Mouse (Mus musculus): ENCODE measurements around the gene Cap1. TPM values are rescaled to one million over a fixed set of nuclear protein-coding genes. Genes with fewer than 3 reads are reported as not detected.

Cap1 gene
- polyA plus RNA-seq, 1 experiment from 2014 or later = 80.6 TPM

DNA sequence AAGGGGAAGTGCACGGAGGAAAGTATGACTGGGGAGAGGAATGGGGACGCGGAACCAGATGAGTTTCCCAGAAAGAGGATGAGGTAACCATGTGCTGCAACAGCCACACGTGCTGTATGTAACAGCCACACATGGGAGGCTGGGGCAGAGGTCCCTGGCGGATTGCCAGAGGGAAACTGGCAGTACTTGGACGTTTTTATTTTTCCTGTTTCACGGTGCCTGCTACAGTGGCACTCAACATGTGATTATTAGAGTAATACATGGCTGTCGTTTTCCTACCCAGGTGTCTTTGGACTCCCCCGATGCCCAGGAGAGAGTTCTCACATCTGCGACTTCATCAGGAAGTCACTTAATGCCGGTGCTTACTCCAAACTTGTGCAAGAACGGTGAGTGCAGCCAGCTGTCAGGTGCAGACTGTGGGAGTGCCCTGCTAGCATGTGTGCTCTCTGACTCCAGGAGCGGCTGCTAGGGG is 37.7 kb downstream of the Cap1 start:
- H3K4me3 ChIP-seq (ENCODE audit: low read depth, low read length) = no peak overlapping the region
- WGBS = 61% methylated on average over 13 of the region's 13 CpGs
- H3K9ac ChIP-seq = no peak overlapping the region
- DNase-seq (peak; percentile 54), ATAC-seq (ENCODE audit: insufficient read depth) (no peak; the same call in 1 of the 2 replicates)
- no peaks in the 10 kb centered on the region for H3K9me3 ChIP-seq (ENCODE audit: low read depth, low read length)
- H3K4me2 ChIP-seq = no peak overlapping the region
- no peak overlapping the region for H3K27ac ChIP-seq (ENCODE audit: low read depth)
- TF ChIP-seq CTCF (IDR thresholded peaks at IDR 0.05; ENCODE audit: low read depth) = no peak
- no peaks in the 10 kb centered on the region for H3K4me1 ChIP-seq (ENCODE audit: insufficient read depth)
- peaks cover 60% of the 10 kb centered on the region for H3K36me3 ChIP-seq (ENCODE audit: insufficient read depth)
- no peaks in the 10 kb centered on the region for H3K27me3 ChIP-seq (ENCODE audit: insufficient read depth, low read length)

DNA sequence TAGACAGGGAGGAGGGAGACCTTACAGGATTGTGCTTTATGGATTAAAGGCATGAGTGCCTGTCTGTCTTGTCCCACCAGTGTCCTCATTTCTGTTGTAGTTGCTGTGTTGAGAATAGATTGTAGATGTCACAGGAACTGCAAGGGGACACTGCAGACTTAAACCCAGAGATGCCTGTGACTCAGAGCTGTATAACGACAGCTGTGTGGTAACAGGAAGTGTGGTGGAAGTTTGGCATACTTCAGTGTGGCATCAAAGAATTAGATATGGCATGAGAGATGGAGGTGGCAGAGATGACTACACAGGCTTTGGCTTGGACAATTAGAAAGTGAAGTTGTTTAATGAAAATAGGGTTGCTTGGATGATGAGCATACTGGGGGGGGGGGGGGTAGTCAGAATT is 47.4 kb downstream of the Cap1 start:
- no peak overlapping the region for H3K4me3 ChIP-seq (ENCODE audit: low read depth, low read length)
- no peaks in the 10 kb centered on the region for H3K36me3 ChIP-seq (ENCODE audit: insufficient read depth)
- 67% methylated on average over 1 of the region's 1 CpGs for WGBS
- no peaks in the 10 kb centered on the region for H3K9me3 ChIP-seq (ENCODE audit: low read depth, low read length)
- H3K27me3 ChIP-seq (ENCODE audit: insufficient read depth, low read length) = no peaks in the 10 kb centered on the region
- no peaks in the 10 kb centered on the region for H3K4me1 ChIP-seq (ENCODE audit: insufficient read depth)
- no peak for DNase-seq
- no peak overlapping the region for H3K9ac ChIP-seq
- H3K27ac ChIP-seq (ENCODE audit: low read depth) = no peak overlapping the region
- ATAC-seq (ENCODE audit: insufficient read depth) = no peak
- no peak for TF ChIP-seq CTCF (IDR thresholded peaks at IDR 0.05; ENCODE audit: low read depth)
- no peak overlapping the region for H3K4me2 ChIP-seq

DNA sequence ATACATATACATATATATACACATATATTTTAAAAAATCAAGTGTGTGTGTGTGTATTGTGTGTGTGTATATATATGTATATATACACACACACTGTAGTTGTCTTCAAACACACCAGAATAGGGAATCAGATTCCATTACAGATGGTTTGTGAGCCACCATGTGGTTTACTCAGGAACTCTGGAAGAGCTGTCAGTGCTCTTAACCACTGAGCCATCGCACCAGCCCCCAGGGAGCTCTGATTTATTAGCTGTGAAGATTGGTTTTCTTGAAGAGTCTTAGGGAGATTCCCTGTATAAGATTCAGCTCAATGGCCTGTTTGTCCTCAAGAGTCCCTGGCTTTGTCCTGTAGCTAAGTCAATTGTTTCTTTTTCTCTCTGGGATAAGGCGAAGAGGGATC is 47.9 kb downstream of the Cap1 start:
- no peak overlapping the region for H3K27ac ChIP-seq (ENCODE audit: low read depth)
- H3K9me3 ChIP-seq (ENCODE audit: low read depth, low read length) = no peaks in the 10 kb centered on the region
- no peaks in the 10 kb centered on the region for H3K36me3 ChIP-seq (ENCODE audit: insufficient read depth)
- DNase-seq (no peak), ATAC-seq (ENCODE audit: insufficient read depth) (no peak)
- no peak for TF ChIP-seq CTCF (IDR thresholded peaks at IDR 0.05; ENCODE audit: low read depth)
- no peaks in the 10 kb centered on the region for H3K4me1 ChIP-seq (ENCODE audit: insufficient read depth)
- WGBS = 75% methylated on average over 2 of the region's 2 CpGs
- H3K4me3 ChIP-seq (ENCODE audit: low read depth, low read length) = no peak overlapping the region
- H3K4me2 ChIP-seq = no peak overlapping the region
- H3K9ac ChIP-seq = no peak overlapping the region
- no peaks in the 10 kb centered on the region for H3K27me3 ChIP-seq (ENCODE audit: insufficient read depth, low read length)

DNA sequence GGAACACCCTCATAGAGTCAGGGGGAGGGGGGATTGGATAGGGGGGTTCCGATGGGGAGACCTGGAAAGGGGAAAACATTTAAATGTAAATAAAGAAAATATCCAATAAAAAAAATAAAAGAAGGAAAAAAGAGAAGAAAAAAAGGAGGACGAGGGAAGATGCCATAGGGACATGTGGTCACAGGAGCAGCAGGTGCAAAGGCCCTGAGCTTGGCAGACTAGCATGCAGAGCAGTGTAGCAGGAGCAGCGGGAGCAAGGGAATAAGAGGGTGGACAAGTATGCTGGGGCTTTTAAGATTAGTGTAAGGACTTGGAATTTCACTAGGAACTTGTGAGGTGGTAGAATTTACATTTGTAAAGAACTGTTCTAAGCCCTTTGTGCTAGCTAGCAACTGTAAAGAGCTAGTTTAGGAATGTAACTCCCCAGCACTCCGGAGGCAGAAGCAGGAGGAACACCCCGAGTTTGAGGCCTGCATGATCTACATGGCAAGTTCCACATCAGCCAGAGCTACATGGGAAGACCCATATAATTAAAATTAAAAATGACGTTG is 48.6 kb downstream of the Cap1 start:
- Histone ChIP-seq H3K36me3 (ENCODE audit: insufficient read depth) (no peaks in the 10 kb centered on the region), H3K27ac (ENCODE audit: low read depth) (no peak overlapping the region), H3K9ac (no peak overlapping the region), H3K4me1 (ENCODE audit: insufficient read depth) (no peaks in the 10 kb centered on the region), H3K4me2 (peak overlapping the region; percentile 87; the same call in 1 of the 2 replicates), H3K27me3 (ENCODE audit: insufficient read depth, low read length) (no peaks in the 10 kb centered on the region), H3K4me3 (ENCODE audit: low read depth, low read length) (no peak overlapping the region; the same call in 1 of the 2 replicates), H3K9me3 (ENCODE audit: low read depth, low read length) (no peaks in the 10 kb centered on the region)
- TF ChIP-seq CTCF (IDR thresholded peaks at IDR 0.05; ENCODE audit: low read depth) = no peak
- WGBS = 65% methylated on average over 6 of the region's 6 CpGs
- ATAC-seq (ENCODE audit: insufficient read depth) (no peak), DNase-seq (no peak)

DNA sequence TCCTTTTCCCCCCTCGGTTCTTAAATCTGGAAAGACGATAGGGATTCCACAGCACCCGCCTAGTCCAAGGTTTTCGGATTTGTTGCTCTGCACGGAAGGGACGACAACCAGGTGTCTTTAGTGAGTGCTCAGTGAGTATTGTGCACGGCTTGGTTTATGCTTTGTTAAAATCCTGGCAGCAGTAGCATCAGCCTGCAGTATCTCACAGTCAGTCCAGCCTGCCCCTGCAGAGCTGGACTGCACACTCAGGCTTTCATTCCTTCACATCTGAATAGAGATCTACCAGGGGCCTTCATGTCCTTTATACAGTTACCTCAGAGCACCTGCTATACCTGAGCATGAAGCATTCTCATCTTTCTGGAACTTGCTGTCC is 49.5 kb downstream of the Cap1 start:
- peak overlapping the region; percentile 71 for H3K4me3 ChIP-seq (ENCODE audit: low read depth, low read length)
- ATAC-seq (ENCODE audit: insufficient read depth) = peak; percentile 56
- under 1% methylated on average over 7 of the region's 7 CpGs for WGBS
- no peak overlapping the region for H3K27ac ChIP-seq (ENCODE audit: low read depth)
- H3K4me2 ChIP-seq = peak overlapping the region; percentile 87
- no peaks in the 10 kb centered on the region for H3K27me3 ChIP-seq (ENCODE audit: insufficient read depth, low read length)
- TF ChIP-seq CTCF (IDR thresholded peaks at IDR 0.05; ENCODE audit: low read depth) = no peak
- no peaks in the 10 kb centered on the region for H3K9me3 ChIP-seq (ENCODE audit: low read depth, low read length)
- H3K36me3 ChIP-seq (ENCODE audit: insufficient read depth) = no peaks in the 10 kb centered on the region
- H3K9ac ChIP-seq = peak overlapping the region; percentile 71
- H3K4me1 ChIP-seq (ENCODE audit: insufficient read depth) = no peaks in the 10 kb centered on the region
- no peak for DNase-seq

- peak; percentile 95 for ATAC-seq (ENCODE audit: insufficient read depth)
- peak; percentile 95 for DNase-seq
- 5% methylated on average over 31 of the region's 31 CpGs for WGBS
- peak; percentile 55 for TF ChIP-seq CTCF (IDR thresholded peaks at IDR 0.05; ENCODE audit: low read depth)
- peak within 1 kb of the TSS; percentile 71 for H3K9ac ChIP-seq
- no peaks in the 10 kb centered on the region for H3K9me3 ChIP-seq (ENCODE audit: low read depth, low read length)
- no peaks in the 10 kb centered on the region for H3K36me3 ChIP-seq (ENCODE audit: insufficient read depth)
- H3K4me3 ChIP-seq (ENCODE audit: low read depth, low read length) = peak within 1 kb of the TSS; percentile 71
- no peak within 1 kb of the TSS for H3K27ac ChIP-seq (ENCODE audit: low read depth)
- H3K4me1 ChIP-seq (ENCODE audit: insufficient read depth) = no peaks in the 10 kb centered on the region
- H3K4me2 ChIP-seq = peak within 1 kb of the TSS; percentile 87
- H3K27me3 ChIP-seq (ENCODE audit: insufficient read depth, low read length) = no peaks in the 10 kb centered on the region
Observed at GRCm38 (mm10) chr4:122835530-122836402, 50.1 kb downstream of the Cap1 start, which contains the start of gene Ppt1. Gene Ppt1 (plus strand): TSS chr4:122836242.

DNA sequence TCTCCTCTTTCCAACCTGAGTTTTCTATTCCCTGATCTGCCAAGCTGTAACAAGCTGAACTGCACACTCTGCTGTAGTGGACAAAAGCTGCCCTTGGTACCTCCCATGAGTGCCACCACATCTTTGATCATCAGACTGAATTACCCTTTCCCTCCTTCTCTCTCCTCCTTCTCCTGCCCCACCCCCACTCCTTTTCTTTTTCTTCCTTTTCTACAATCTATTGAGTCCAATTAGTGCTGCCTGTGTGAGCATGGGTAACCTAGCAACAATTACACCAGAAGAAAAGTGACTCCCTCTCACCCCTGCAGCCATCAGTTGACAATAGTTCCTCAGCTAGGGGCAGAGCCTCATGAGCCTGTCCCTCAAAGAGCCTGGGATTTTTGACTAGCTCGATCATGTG is 54.0 kb downstream of the Cap1 start:
- no peak for ATAC-seq (ENCODE audit: insufficient read depth)
- H3K9me3 ChIP-seq (ENCODE audit: low read depth, low read length) = no peaks in the 10 kb centered on the region
- no peaks in the 10 kb centered on the region for H3K27me3 ChIP-seq (ENCODE audit: insufficient read depth, low read length)
- H3K4me3 ChIP-seq (ENCODE audit: low read depth, low read length) = no peak overlapping the region
- WGBS = 83% methylated on average over 1 of the region's 1 CpGs
- no peak for TF ChIP-seq CTCF (IDR thresholded peaks at IDR 0.05; ENCODE audit: low read depth)
- H3K9ac ChIP-seq = no peak overlapping the region
- H3K4me2 ChIP-seq = no peak overlapping the region
- H3K36me3 ChIP-seq (ENCODE audit: insufficient read depth) = no peaks in the 10 kb centered on the region
- H3K4me1 ChIP-seq (ENCODE audit: insufficient read depth) = no peaks in the 10 kb centered on the region
- no peak for DNase-seq
- H3K27ac ChIP-seq (ENCODE audit: low read depth) = no peak overlapping the region

Data from lung, embryonic 14.5 days (tissue).